ENCODE assay signal across 26 mouse cellular contexts in the genomic region with DNA sequence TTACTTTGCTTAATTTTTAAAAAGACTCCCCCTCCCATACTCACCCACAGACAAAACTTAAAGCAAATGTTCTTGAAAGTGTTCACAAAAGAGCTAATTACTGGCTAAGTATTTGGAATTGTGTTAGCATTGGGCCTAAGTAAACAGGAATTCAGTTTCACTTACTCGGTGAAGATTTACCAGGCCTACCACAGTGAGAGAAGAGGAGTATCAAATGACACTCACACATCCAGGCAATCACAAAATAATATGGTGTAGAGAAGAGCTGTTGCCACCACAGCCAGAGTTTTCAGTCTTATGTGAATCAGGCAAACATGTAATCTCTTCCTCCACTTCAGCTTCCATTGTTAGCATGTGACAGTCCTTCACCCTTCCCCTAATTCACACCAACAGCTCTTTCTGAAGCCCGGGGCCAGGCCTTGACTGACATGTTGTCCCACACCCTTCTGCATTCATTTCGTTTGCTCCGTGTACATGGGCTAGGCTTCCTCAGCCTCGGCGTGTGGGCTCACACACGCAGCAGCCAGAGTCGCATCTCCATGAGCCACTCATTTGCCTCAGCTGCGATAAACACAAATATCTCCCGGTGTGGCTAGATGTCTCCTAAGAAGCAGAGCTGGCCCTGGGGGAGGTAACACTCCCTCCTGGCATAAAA.
DNase-seq lines count a peak whose midpoint lies in the region; ATAC-seq and TF ChIP-seq lines count a peak whose summit lies in the region.
"Had no signal": no experiment of that assay in that cellular context is flagged by ENCODE, and none has a peak within 500 bp of the region (broad histone marks: within the 10 kb centered on the region; RNA-seq: fewer than 3 reads in every experiment).

No protein-coding gene starts in this region.

- H3K36me3 ChIP-seq in forebrain, embryonic 14.5 days (ENCODE audit: control insufficient read depth, insufficient read depth, low read length), result no peaks in the 10 kb centered on the region
- H3K36me3 ChIP-seq in forebrain, embryonic 10.5 days (replicated peaks), result no peaks in the 10 kb centered on the region
- H3K36me3 ChIP-seq in kidney, embryonic 16.5 days (ENCODE audit: insufficient read depth, low read length), result no peaks in the 10 kb centered on the region
- H3K36me3 ChIP-seq in kidney, adult 2 months (ENCODE audit: control insufficient read depth, insufficient read depth, low read length), result no peaks in the 10 kb centered on the region
- H3K36me3 ChIP-seq in embryonic facial prominence, embryonic 15.5 days, result no peaks in the 10 kb centered on the region
- no peaks in the 10 kb centered on the region for H3K36me3 ChIP-seq in midbrain, postnatal 0 days (ENCODE audit: insufficient read depth, low read length)
- H3K36me3 ChIP-seq: hindbrain, embryonic 10.5 days; intestine, embryonic 15.5 days; limb, embryonic 13.5 days; liver, embryonic 12.5 days; neural tube, embryonic 12.5 days had no signal

- TF ChIP-seq CTCF in kidney, adult 2 months (conservative IDR thresholded peaks at IDR 0.05; ENCODE audit: insufficient read depth, insufficient read length, low read depth, low read length), result no peak
- no peak for TF ChIP-seq CTCF in brain, embryonic 14.5 days (IDR thresholded peaks at IDR 0.05; ENCODE audit: borderline replicate concordance, extremely low read depth, insufficient read depth, insufficient read length)
- TF ChIP-seq CTCF in midbrain, postnatal 0 days (IDR thresholded peaks at IDR 0.05), result no peak
- no peak for TF ChIP-seq CTCF in lung, adult 2 months (IDR thresholded peaks at IDR 0.05; ENCODE audit: insufficient read depth, low read length)

- no peak for TF ChIP-seq POLR2A in kidney, adult 2 months (IDR thresholded peaks at IDR 0.05; ENCODE audit: low read depth, low read length)
- no peak for TF ChIP-seq POLR2A in brain, embryonic 14.5 days (IDR thresholded peaks at IDR 0.05; ENCODE audit: borderline replicate concordance, extremely low read depth, insufficient read depth, insufficient read length, poor library complexity, severe bottlenecking)
- no peak for TF ChIP-seq POLR2A in lung, adult 2 months (IDR thresholded peaks at IDR 0.05; ENCODE audit: borderline replicate concordance, extremely low read depth, low read depth, low read length)

- ATAC-seq in forebrain, embryonic 14.5 days, result peak; percentile 50; the same call in 1 of the 2 replicates
- peak; percentile 51; the same call in 1 of the 2 replicates for ATAC-seq in kidney, embryonic 16.5 days (ENCODE audit: low FRiP score, low TSS enrichment)
- 0 out of 2 replicates have a peak, but pooled peaks have one; percentile 60 for ATAC-seq in embryonic facial prominence, embryonic 15.5 days (ENCODE audit: insufficient number of reproducible peaks, low FRiP score, low TSS enrichment, low read depth)
- no peak for ATAC-seq in midbrain, postnatal 0 days (ENCODE audit: low FRiP score)
- ATAC-seq: CD4-positive, CD25-positive, alpha-beta regulatory T cell, adult 4 months; hindbrain, embryonic 16.5 days; liver, embryonic 12.5 days had no signal

- no peak overlapping the region for H3K4me2 ChIP-seq in forebrain, embryonic 14.5 days (ENCODE audit: low read length)
- no peak overlapping the region for H3K4me2 ChIP-seq in kidney, embryonic 16.5 days (replicated peaks; ENCODE audit: low read depth, low read length)
- no peak overlapping the region for H3K4me2 ChIP-seq in embryonic facial prominence, embryonic 15.5 days (replicated peaks)
- H3K4me2 ChIP-seq in midbrain, postnatal 0 days (ENCODE audit: low read depth, low read length, poor library complexity, severe bottlenecking), result no peak overlapping the region
- H3K4me2 ChIP-seq: heart, embryonic 15.5 days; intestine, embryonic 15.5 days; limb, embryonic 13.5 days; liver, embryonic 12.5 days; neural tube, embryonic 12.5 days; stomach, embryonic 15.5 days had no signal

- H3K27me3 ChIP-seq in forebrain, embryonic 14.5 days (replicated peaks; ENCODE audit: control insufficient read depth, insufficient read depth, low read length), result no peaks in the 10 kb centered on the region
- H3K27me3 ChIP-seq in forebrain, embryonic 10.5 days (ENCODE audit: poor library complexity, severe bottlenecking), result no peaks in the 10 kb centered on the region
- H3K27me3 ChIP-seq in kidney, embryonic 16.5 days (ENCODE audit: insufficient read depth, low read length), result no peaks in the 10 kb centered on the region
- H3K27me3 ChIP-seq in kidney, adult 2 months (replicated peaks; ENCODE audit: control insufficient read depth, insufficient read depth, low read length), result no peaks in the 10 kb centered on the region
- no peaks in the 10 kb centered on the region for H3K27me3 ChIP-seq in embryonic facial prominence, embryonic 15.5 days
- no peaks in the 10 kb centered on the region for H3K27me3 ChIP-seq in midbrain, postnatal 0 days (ENCODE audit: insufficient read depth, low read length)
- H3K27me3 ChIP-seq: heart, embryonic 15.5 days; intestine, embryonic 15.5 days; limb, embryonic 13.5 days; liver, embryonic 12.5 days; neural tube, embryonic 12.5 days; stomach, embryonic 15.5 days had no signal

- no peak overlapping the region for H3K9ac ChIP-seq in forebrain, embryonic 14.5 days (ENCODE audit: low read length)
- no peak overlapping the region for H3K9ac ChIP-seq in kidney, embryonic 16.5 days (replicated peaks; ENCODE audit: low read length)
- no peak overlapping the region for H3K9ac ChIP-seq in embryonic facial prominence, embryonic 15.5 days
- H3K9ac ChIP-seq in midbrain, postnatal 0 days (replicated peaks; ENCODE audit: low read length, poor library complexity, severe bottlenecking), result no peak overlapping the region
- H3K9ac ChIP-seq: heart, embryonic 15.5 days; intestine, embryonic 15.5 days; limb, embryonic 13.5 days; liver, embryonic 12.5 days; neural tube, embryonic 12.5 days; stomach, embryonic 15.5 days had no signal

- WGBS in forebrain, embryonic 14.5 days, result 43% methylated on average over 10 of the region's 10 CpGs
- WGBS in forebrain, embryonic 10.5 days, result 83% methylated on average over 10 of the region's 10 CpGs
- WGBS in kidney, embryonic 16.5 days, result 51% methylated on average over 10 of the region's 10 CpGs
- WGBS in kidney, adult 2 months, result 52% methylated on average over 10 of the region's 10 CpGs
- 50% methylated on average over 10 of the region's 10 CpGs for WGBS in embryonic facial prominence, embryonic 15.5 days
- 74% methylated on average over 10 of the region's 10 CpGs for WGBS in midbrain, postnatal 0 days
- WGBS in lung, adult 2 months, result 62% methylated on average over 10 of the region's 10 CpGs

- no peak overlapping the region for H3K4me3 ChIP-seq in forebrain, embryonic 14.5 days (ENCODE audit: low read depth, low read length)
- H3K4me3 ChIP-seq in forebrain, embryonic 10.5 days, result no peak overlapping the region
- no peak overlapping the region for H3K4me3 ChIP-seq in kidney, embryonic 16.5 days (ENCODE audit: low read length)
- no peak overlapping the region for H3K4me3 ChIP-seq in kidney, adult 2 months (ENCODE audit: insufficient read depth, low read depth, low read length)
- H3K4me3 ChIP-seq in embryonic facial prominence, embryonic 15.5 days (replicated peaks), result no peak overlapping the region
- no peak overlapping the region for H3K4me3 ChIP-seq in midbrain, postnatal 0 days (ENCODE audit: low read depth, low read length)
- H3K4me3 ChIP-seq in lung, adult 2 months (replicated peaks; ENCODE audit: extremely low read depth, low read depth, low read length), result no peak overlapping the region
- H3K4me3 ChIP-seq: heart, embryonic 15.5 days; hindbrain, embryonic 10.5 days; intestine, embryonic 15.5 days; limb, embryonic 13.5 days; liver, embryonic 12.5 days; neural tube, embryonic 12.5 days; stomach, embryonic 15.5 days had no signal

- no peaks in the 10 kb centered on the region for H3K4me1 ChIP-seq in forebrain, embryonic 14.5 days (ENCODE audit: control insufficient read depth, insufficient read depth, low read length)
- peaks cover 11% of the 10 kb centered on the region for H3K4me1 ChIP-seq in forebrain, embryonic 10.5 days
- peaks cover 4% of the 10 kb centered on the region; the same call in 1 of the 2 replicates for H3K4me1 ChIP-seq in kidney, embryonic 16.5 days (ENCODE audit: insufficient read depth, low read length)
- no peaks in the 10 kb centered on the region for H3K4me1 ChIP-seq in kidney, adult 2 months (ENCODE audit: control insufficient read depth, insufficient read depth, low read length)
- H3K4me1 ChIP-seq in embryonic facial prominence, embryonic 15.5 days, result no peaks in the 10 kb centered on the region
- no peaks in the 10 kb centered on the region for H3K4me1 ChIP-seq in midbrain, postnatal 0 days (ENCODE audit: insufficient read depth, low read length)
- no peaks in the 10 kb centered on the region for H3K4me1 ChIP-seq in lung, adult 2 months (ENCODE audit: control insufficient read depth, insufficient read depth, low read length)
- H3K4me1 ChIP-seq: intestine, embryonic 15.5 days; limb, embryonic 13.5 days; liver, embryonic 12.5 days; neural tube, embryonic 12.5 days; stomach, embryonic 15.5 days had no signal

- peak; percentile 33 for DNase-seq in forebrain, embryonic 14.5 days (ENCODE audit: low spot score)
- no peak for DNase-seq in forebrain, embryonic 10.5 days (ENCODE audit: extremely low spot score, low spot score)
- DNase-seq in kidney, adult 2 months, result no peak
- DNase-seq in brain, embryonic 14.5 days (ENCODE audit: low read depth), result peak; percentile 56
- DNase-seq in midbrain, postnatal 0 days (ENCODE audit: low spot score), result no peak
- no peak for DNase-seq in lung, adult 2 months
- DNase-seq: adrenal gland, postnatal 36 days; cerebellum, adult 11 months; cerebellum, adult 9-11 months; gastrocnemius, postnatal 25 days; kidney, postnatal 14 days; lung, adult 18-20 months; lung, postnatal 36 days; midbrain, embryonic 14.5 days; thymus, postnatal 25 days had no signal

- no peaks in the 10 kb centered on the region for H3K9me3 ChIP-seq in forebrain, embryonic 14.5 days (replicated peaks; ENCODE audit: control insufficient read depth, low read length)
- no peaks in the 10 kb centered on the region for H3K9me3 ChIP-seq in forebrain, embryonic 10.5 days
- no peaks in the 10 kb centered on the region for H3K9me3 ChIP-seq in kidney, embryonic 16.5 days (ENCODE audit: low read length)
- no peaks in the 10 kb centered on the region for H3K9me3 ChIP-seq in embryonic facial prominence, embryonic 15.5 days (replicated peaks)
- no peaks in the 10 kb centered on the region for H3K9me3 ChIP-seq in midbrain, postnatal 0 days (ENCODE audit: low read length)
- H3K9me3 ChIP-seq: heart, embryonic 15.5 days; hindbrain, embryonic 10.5 days; intestine, embryonic 15.5 days; limb, embryonic 13.5 days; liver, embryonic 12.5 days; neural tube, embryonic 12.5 days; stomach, embryonic 15.5 days had no signal

- H3K27ac ChIP-seq in forebrain, embryonic 14.5 days (ENCODE audit: low read depth, low read length), result no peak overlapping the region
- no peak overlapping the region for H3K27ac ChIP-seq in forebrain, embryonic 10.5 days
- H3K27ac ChIP-seq in kidney, embryonic 16.5 days (ENCODE audit: low read length), result no peak overlapping the region
- H3K27ac ChIP-seq in kidney, adult 2 months (ENCODE audit: insufficient read depth, low read depth, low read length), result no peak overlapping the region
- no peak overlapping the region for H3K27ac ChIP-seq in embryonic facial prominence, embryonic 15.5 days (replicated peaks)
- H3K27ac ChIP-seq in midbrain, postnatal 0 days (ENCODE audit: low read depth, low read length), result no peak overlapping the region
- H3K27ac ChIP-seq: heart, embryonic 15.5 days; hindbrain, embryonic 10.5 days; intestine, embryonic 15.5 days; limb, embryonic 13.5 days; liver, embryonic 12.5 days; neural tube, embryonic 12.5 days; stomach, embryonic 15.5 days had no signal

Comparison
In these comparisons a context has a peak if more than half of its experiments do, and no peak if none do; other contexts are left out.
1. DNase-seq: peak in forebrain, embryonic 14.5 days (single experiment) and brain, embryonic 14.5 days (single experiment); none in forebrain, embryonic 10.5 days (single experiment), kidney, adult 2 months (single experiment), midbrain, postnatal 0 days (single experiment) and lung, adult 2 months (single experiment).